Mouse (Mus musculus) MEL (cell line): ENCODE data around the gene Gm20388. TPM values are rescaled to one million over a fixed set of nuclear protein-coding genes. Genes with fewer than 3 reads are reported as not detected.

ENCODE experiments used
- DNase-seq: peaks from one replicate; pipeline ENCODE4 v3.0.0; 2011; ENCODE audit warnings: low read depth, low spot score
- H3K27ac ChIP-seq: 2 replicates; pipeline ENCODE4 v1.5.1; 2012; ENCODE audit warnings: low read depth, mild to moderate bottlenecking, control low read depth, low read length, moderate library complexity; ENCODE audit not compliant: control insufficient read depth
- H3K27me3 ChIP-seq, 2 experiments: fragments of 150-350 bp in 1 of 2; sonication (generic) in 1 of 2; 2 replicates each; pipeline ENCODE4 v1.6.1; 2012; ENCODE audit warnings: low read length in 2 of 2, mild to moderate bottlenecking in 2 of 2, improper control_type of control experiment in 1 of 2, moderate library complexity in 1 of 2; ENCODE audit not compliant: insufficient read depth in 2 of 2, control insufficient read depth in 1 of 2
- H3K36me3 ChIP-seq, 2 experiments: 2 replicates each; pipeline ENCODE4 v1.6.1; 2012 to 2014; ENCODE audit warnings: low read length in 2 of 2, improper control_type of control experiment in 1 of 2, inconsistent platforms in 1 of 2, mild to moderate bottlenecking in 1 of 2; ENCODE audit not compliant: insufficient read depth in 2 of 2, control insufficient read depth in 1 of 2
- H3K4me1 ChIP-seq, 2 experiments: fragments of 150-350 bp in 1 of 2; sonication (generic) in 1 of 2; 2 replicates each; pipeline ENCODE4 v1.6.1; 2012; ENCODE audit warnings: low read length in 2 of 2, improper control_type of control experiment in 1 of 2, mild to moderate bottlenecking in 1 of 2; ENCODE audit not compliant: insufficient read depth in 2 of 2, control insufficient read depth in 1 of 2
- H3K4me3 ChIP-seq, 2 experiments: fragments of 150-350 bp in 1 of 2; sonication (generic) in 1 of 2; 2 replicates each; pipeline ENCODE4 v1.5.1; 2012; ENCODE audit warnings: low read depth in 2 of 2, low read length in 2 of 2, mild to moderate bottlenecking in 2 of 2, moderate library complexity in 2 of 2, control low read depth in 1 of 2, improper control_type of control experiment in 1 of 2; ENCODE audit not compliant: control insufficient read depth in 1 of 2, insufficient read depth in 1 of 2
- H3K79me2 ChIP-seq: 2 replicates; pipeline ENCODE4 v1.6.1; 2012; ENCODE audit warnings: mild to moderate bottlenecking, low read length, moderate library complexity; ENCODE audit not compliant: control insufficient read depth, poor library complexity, insufficient read depth
- H3K9ac ChIP-seq: 2 replicates; pipeline ENCODE4 v1.6.1; 2012; ENCODE audit warnings: low read depth, mild to moderate bottlenecking, control low read depth, low read length, moderate library complexity; ENCODE audit not compliant: control insufficient read depth, poor library complexity, severe bottlenecking
- H3K9me3 ChIP-seq: fragments of 150-350 bp; sonication (generic); replicated peaks from 2 replicates; pipeline ENCODE4 v1.6.1; 2012; ENCODE audit warnings: mild to moderate bottlenecking, low read length, improper control_type of control experiment, moderate library complexity; ENCODE audit not compliant: insufficient read depth
- BHLHE40 ChIP-seq: IDR thresholded peaks from 2 replicates; pipeline ENCODE4 v1.6.1; 2012; ENCODE audit warnings: low read depth, mild to moderate bottlenecking, inconsistent platforms, low read length, improper control_type of control experiment, borderline replicate concordance
- CHD1 ChIP-seq: IDR thresholded peaks from 2 replicates; pipeline ENCODE4 v1.6.1; 2012; ENCODE audit warnings: low read depth, mild to moderate bottlenecking, inconsistent platforms, low read length, improper control_type of control experiment
- CHD2 ChIP-seq: IDR thresholded peaks from 2 replicates; pipeline ENCODE4 v1.6.1; 2011; ENCODE audit warnings: low read length, improper control_type of control experiment
- CTCF ChIP-seq, 3 experiments: IDR thresholded peaks in 2 of 3; conservative IDR thresholded peaks in 1 of 3; 2 replicates each; pipeline ENCODE4 v1.5.1; 2011 to 2012; ENCODE audit warnings: low read length in 3 of 3, low read depth in 2 of 3, mild to moderate bottlenecking in 2 of 3, improper control_type of control experiment in 1 of 3, inconsistent platforms in 1 of 3, mixed read lengths in 1 of 3, moderate library complexity in 1 of 3; ENCODE audit not compliant: control insufficient read depth in 1 of 3, insufficient read depth in 1 of 3, poor library complexity in 1 of 3, severe bottlenecking in 1 of 3
- E2F4 ChIP-seq: IDR thresholded peaks from 2 replicates; pipeline ENCODE4 v1.6.1; 2011; ENCODE audit warnings: low read depth, low read length, improper control_type of control experiment, borderline replicate concordance
- ELF1 ChIP-seq: IDR thresholded peaks from 2 replicates; pipeline ENCODE4 v1.6.1; 2014; ENCODE audit warnings: low read depth, mild to moderate bottlenecking, inconsistent platforms, low read length, improper control_type of control experiment, moderate library complexity
- EP300 ChIP-seq, 2 experiments: IDR thresholded peaks; 2 replicates each; pipeline ENCODE4 v1.6.1; 2011; ENCODE audit warnings: improper control_type of control experiment in 2 of 2, low read length in 2 of 2, low read depth in 1 of 2, mild to moderate bottlenecking in 1 of 2
- GABPA ChIP-seq: IDR thresholded peaks from 2 replicates; pipeline ENCODE4 v1.6.1; 2012; ENCODE audit warnings: low read depth, mild to moderate bottlenecking, inconsistent platforms, low read length, improper control_type of control experiment, moderate library complexity
- GATA1 ChIP-seq: IDR thresholded peaks from 2 replicates; pipeline ENCODE4 v1.6.1; 2011; ENCODE audit warnings: low read depth, low read length, improper control_type of control experiment
- KAT2A ChIP-seq: conservative IDR thresholded peaks from 2 replicates; pipeline ENCODE4 v1.6.1; 2012; ENCODE audit warnings: low read depth, low read length, improper control_type of control experiment, inconsistent platforms
- MAFK ChIP-seq: IDR thresholded peaks from 2 replicates; pipeline ENCODE4 v1.6.1; 2011; ENCODE audit warnings: low read depth, mild to moderate bottlenecking, low read length, improper control_type of control experiment, borderline replicate concordance
- MAZ ChIP-seq: IDR thresholded peaks from 2 replicates; pipeline ENCODE4 v1.6.1; 2012; ENCODE audit warnings: low read depth, mild to moderate bottlenecking, inconsistent platforms, low read length, improper control_type of control experiment
- MEF2A ChIP-seq: IDR thresholded peaks from 2 replicates; pipeline ENCODE4 v1.6.1; 2014; ENCODE audit warnings: low read depth, mild to moderate bottlenecking, inconsistent platforms, low read length, improper control_type of control experiment; ENCODE audit not compliant: poor library complexity, insufficient replicate concordance, severe bottlenecking; ENCODE audit errors: extremely low read depth
- MYB ChIP-seq: IDR thresholded peaks from 2 replicates; pipeline ENCODE4 v1.6.1; 2011; ENCODE audit warnings: mild to moderate bottlenecking, low read depth, low read length, improper control_type of control experiment
- MYC ChIP-seq: IDR thresholded peaks from 2 replicates; pipeline ENCODE4 v1.6.1; 2011; ENCODE audit warnings: low read depth, mild to moderate bottlenecking, low read length, improper control_type of control experiment, moderate library complexity
- NELFE ChIP-seq: IDR thresholded peaks from 2 replicates; pipeline ENCODE4 v1.6.1; 2011; ENCODE audit warnings: low read depth, low read length, improper control_type of control experiment
- NRF1 ChIP-seq: IDR thresholded peaks from 2 replicates; pipeline ENCODE4 v1.6.1; 2014; ENCODE audit warnings: low read depth, mild to moderate bottlenecking, inconsistent platforms, low read length, improper control_type of control experiment, moderate library complexity; ENCODE audit not compliant: poor library complexity, insufficient read depth, severe bottlenecking
- POLR2A ChIP-seq, 2 experiments: IDR thresholded peaks; 2 replicates each; pipeline ENCODE4 v1.6.1; 2011 to 2012; ENCODE audit warnings: low read length in 2 of 2, mild to moderate bottlenecking in 2 of 2, control low read depth in 1 of 2, improper control_type of control experiment in 1 of 2, low read depth in 1 of 2, moderate library complexity in 1 of 2; ENCODE audit not compliant: control insufficient read depth in 1 of 2, insufficient read depth in 1 of 2, poor library complexity in 1 of 2
- POLR2AphosphoS2 ChIP-seq: IDR thresholded peaks from 2 replicates; pipeline ENCODE4 v1.6.1; 2011; ENCODE audit warnings: low read length, improper control_type of control experiment
- POLR2AphosphoS5 ChIP-seq: IDR thresholded peaks from 2 replicates; pipeline ENCODE4 v1.6.1; 2012; ENCODE audit warnings: low read depth, borderline replicate concordance, mild to moderate bottlenecking, inconsistent platforms, low read length, moderate library complexity, mixed read lengths
- RAD21 ChIP-seq: IDR thresholded peaks from 2 replicates; pipeline ENCODE4 v1.6.1; 2011; ENCODE audit warnings: mild to moderate bottlenecking, low read depth, low read length, improper control_type of control experiment
- RCOR1 ChIP-seq: IDR thresholded peaks from 2 replicates; pipeline ENCODE4 v1.6.1; 2012; ENCODE audit warnings: low read depth, mild to moderate bottlenecking, inconsistent platforms, low read length, improper control_type of control experiment
- SIN3A ChIP-seq: IDR thresholded peaks from 2 replicates; pipeline ENCODE4 v1.6.1; 2012; ENCODE audit warnings: low read length, improper control_type of control experiment, inconsistent platforms
- SMC3 ChIP-seq: IDR thresholded peaks from 2 replicates; pipeline ENCODE4 v1.6.1; 2011; ENCODE audit warnings: low read depth, low read length, improper control_type of control experiment
- TAL1 ChIP-seq: IDR thresholded peaks from 2 replicates; pipeline ENCODE4 v1.6.1; 2012; ENCODE audit warnings: mild to moderate bottlenecking, inconsistent platforms, low read length, moderate library complexity, mixed read lengths
- TBP ChIP-seq: IDR thresholded peaks from 2 replicates; pipeline ENCODE4 v1.8.0; 2011; ENCODE audit warnings: low read depth, low read length, improper control_type of control experiment
- UBTF ChIP-seq: IDR thresholded peaks from 2 replicates; pipeline ENCODE4 v1.6.1; 2012; ENCODE audit warnings: low read depth, mild to moderate bottlenecking, inconsistent platforms, low read length, improper control_type of control experiment, moderate library complexity, borderline replicate concordance; ENCODE audit not compliant: insufficient read depth
- USF1 ChIP-seq: IDR thresholded peaks from 2 replicates; pipeline ENCODE4 v1.6.1; 2014; ENCODE audit warnings: low read depth, mild to moderate bottlenecking, inconsistent platforms, low read length, improper control_type of control experiment, moderate library complexity
- USF2 ChIP-seq, 2 experiments: IDR thresholded peaks; 2 replicates each; pipeline ENCODE4 v1.6.1; 2011 to 2012; ENCODE audit warnings: improper control_type of control experiment in 2 of 2, low read length in 2 of 2, borderline replicate concordance in 1 of 2, inconsistent platforms in 1 of 2, low read depth in 1 of 2, mild to moderate bottlenecking in 1 of 2; ENCODE audit not compliant: insufficient read depth in 1 of 2
- ZC3H11A ChIP-seq: IDR thresholded peaks from 2 replicates; pipeline ENCODE4 v1.6.1; 2012; ENCODE audit warnings: low read depth, mild to moderate bottlenecking, inconsistent platforms, low read length, improper control_type of control experiment
- ZNF384 ChIP-seq: IDR thresholded peaks from 2 replicates; pipeline ENCODE4 v1.6.1; 2012; ENCODE audit warnings: low read depth, mild to moderate bottlenecking, inconsistent platforms, low read length, improper control_type of control experiment
- polyA plus RNA-seq, 2 experiments: library from polyadenylated mRNA; stranded (reverse) in 1 of 2; unstranded in 1 of 2; fragments of >175 nt in 1 of 2; fragments of >200 nt in 1 of 2; gene quantifications; 2 replicates each; pipeline versions ENCODE4 v1.2.1 to v1.2.4; 2012; ENCODE audit warnings: low replicate concordance in 2 of 2, low read depth in 1 of 2; ENCODE audit not compliant: insufficient read length in 2 of 2, insufficient read depth in 1 of 2, missing spikeins in 1 of 2
- total RNA-seq: library from RNA; depleted of rRNA; stranded (reverse); fragments of 300-350 nt; gene quantifications from 2 replicates; pipeline ENCODE4 v1.2.3, GENCODE M21; 2012

Gm20388 gene
- total and polyA plus RNA-seq, 3 experiments, result 11.1 to 17.8 TPM; not detected in 1

DNA sequence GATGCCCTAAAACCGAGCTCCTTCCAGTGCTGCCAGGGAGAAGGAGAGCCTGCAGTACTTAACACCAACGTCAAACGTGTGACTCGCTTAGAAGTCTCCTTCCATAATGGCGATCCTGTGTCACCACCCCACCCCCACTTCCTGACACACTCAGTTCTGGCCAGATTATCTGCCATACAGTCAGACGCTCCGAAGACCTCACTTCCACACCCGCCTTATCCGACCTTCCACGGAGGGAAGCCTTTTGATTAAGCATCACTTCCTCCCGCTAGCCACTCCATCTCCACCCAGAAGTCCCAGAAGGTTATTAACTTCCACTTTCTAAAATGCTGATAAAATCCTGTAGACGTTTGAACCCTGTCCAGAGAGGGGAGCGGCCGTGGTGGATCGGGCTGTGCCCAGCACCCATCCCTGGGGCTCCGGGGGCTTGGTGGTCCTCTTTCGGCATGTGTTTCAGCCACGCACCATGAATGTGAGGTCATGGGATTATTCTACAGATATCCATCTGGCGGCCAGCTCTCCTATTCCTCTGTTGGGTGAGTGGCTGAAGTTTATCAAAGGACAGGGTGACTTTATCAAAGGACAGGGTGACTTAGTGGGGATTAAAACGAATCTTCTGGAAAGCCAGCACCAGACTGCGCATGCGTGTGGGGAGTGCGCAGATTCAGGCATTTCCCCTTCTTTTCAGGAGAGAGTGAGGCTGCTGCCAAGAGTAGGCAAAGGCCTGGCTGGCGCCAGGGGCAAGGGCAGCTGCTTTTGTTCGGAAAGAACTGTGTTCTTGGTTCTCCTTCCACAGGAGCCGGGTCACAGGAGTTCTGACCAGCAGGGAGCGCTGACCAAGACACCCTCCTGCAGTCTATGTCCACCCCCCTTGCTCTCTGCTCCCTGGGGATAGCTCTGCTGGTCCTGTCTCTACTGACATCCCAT is 1260.2 kb downstream of the Gm20388 start (continued):
- TF ChIP-seq ELF1, result peak; percentile 61; the same call in 1 of the 2 replicates
- peak; percentile 72 for TF ChIP-seq MAZ
- peak; percentile 55 for TF ChIP-seq TAL1
- no peak for TF ChIP-seq USF1
- no peak for TF ChIP-seq POLR2AphosphoS2
- no peak for TF ChIP-seq USF2 (IDR thresholded peaks at IDR 0.05; ENCODE audit: borderline replicate concordance in 1 of 2, insufficient read depth in 1 of 2, low read depth in 1 of 2, low read length in 2 of 2)
- TF ChIP-seq RAD21, result no peak
- no peak for TF ChIP-seq UBTF
- peak; percentile 89 for TF ChIP-seq CHD1
- TF ChIP-seq MYB, result peak; percentile 87
- peak; percentile 30 for TF ChIP-seq SMC3
- TF ChIP-seq ZNF384, result no peak

DNA sequence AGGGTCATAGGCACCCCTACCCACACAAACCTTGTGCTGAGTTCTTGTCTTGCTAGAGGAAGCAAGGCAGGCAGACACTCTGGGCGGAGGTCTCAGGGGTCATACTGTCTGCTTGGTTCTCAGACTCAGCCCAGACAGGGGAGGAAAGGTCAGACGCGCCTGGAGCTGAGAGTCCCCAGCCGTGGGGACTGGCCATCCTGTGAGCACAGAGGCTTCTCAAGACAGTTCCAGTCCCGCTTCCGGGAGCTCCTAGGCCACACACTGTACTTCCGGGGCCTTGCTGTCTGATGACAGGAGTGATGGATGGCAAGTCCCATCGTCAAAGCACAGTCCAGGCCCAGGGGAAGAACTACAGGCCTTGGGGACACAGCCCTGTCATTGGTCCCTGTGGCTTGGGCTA is 1261.9 kb downstream of the Gm20388 start:
- peak overlapping the region; percentile 92 for H3K9ac ChIP-seq
- peak; percentile 81 for DNase-seq
- no peaks in the 10 kb centered on the region for H3K27me3 ChIP-seq
- peak overlapping the region; percentile 97 for H3K27ac ChIP-seq
- peaks cover 0 to 37% of the 10 kb centered on the region in 2 experiments; a peak in 3 of 4 replicates for H3K36me3 ChIP-seq
- H3K9me3 ChIP-seq, result no peaks in the 10 kb centered on the region
- peaks cover 10 to 69% of the 10 kb centered on the region in 2 experiments for H3K4me1 ChIP-seq
- peaks cover 34% of the 10 kb centered on the region for H3K79me2 ChIP-seq
- H3K4me3 ChIP-seq, result peak overlapping the region; percentile 50 to 78
- TF ChIP-seq NRF1 (no peak), TBP (peak; percentile 65), MAFK (no peak), RCOR1 (no peak), POLR2AphosphoS5 (no peak), POLR2AphosphoS2 (0 out of 2 replicates have a peak, but pooled peaks have one; percentile 14), BHLHE40 (no peak), USF2 (IDR thresholded peaks at IDR 0.05; ENCODE audit: borderline replicate concordance in 1 of 2, insufficient read depth in 1 of 2, low read depth in 1 of 2, low read length in 2 of 2) (no peak), RAD21 (no peak), ELF1 (peak; percentile 83), EP300 (IDR thresholded peaks at IDR 0.05; ENCODE audit: low read depth in 1 of 2, low read length in 2 of 2) (no peak), MYC (no peak; the same call in 1 of the 2 replicates), ZNF384 (no peak), GATA1 (no peak), GABPA (no peak), KAT2A (no peak), SIN3A (peak; percentile 56; the same call in 1 of the 2 replicates), NELFE (peak; percentile 44), MEF2A (no peak), CHD1 (0 out of 2 replicates have a peak, but pooled peaks have one; percentile 58), CTCF (IDR thresholded peaks at IDR 0.05 in 2 of 3, conservative IDR thresholded peaks at IDR 0.05 in 1 of 3; ENCODE audit: control insufficient read depth in 1 of 3, insufficient read depth in 1 of 3, low read depth in 2 of 3, low read length in 3 of 3, poor library complexity in 1 of 3, severe bottlenecking in 1 of 3) (no peak), E2F4 (no peak), USF1 (no peak), CHD2 (no peak), POLR2A (IDR thresholded peaks at IDR 0.05; ENCODE audit: control insufficient read depth in 1 of 2, insufficient read depth in 1 of 2, low read depth in 1 of 2, low read length in 2 of 2, poor library complexity in 1 of 2) (peak; percentile 52 to 71), ZC3H11A (no peak)
